Mouse (Mus musculus): Measurements from ENCODE around the gene BC051019. TPM values are rescaled to one million over a fixed set of nuclear protein-coding genes. Genes with fewer than 3 reads are reported as not detected.

The BC051019 gene
- polyA plus RNA-seq, 1 experiment from 2014 or later, result 0.14 TPM

GRCm38 (mm10) chr7:109751427-109752007 lies 27.9 kb upstream of the BC051019 start:
- Histone ChIP-seq H3K9me3 (ENCODE audit: control insufficient read depth, low read depth, low read length) (no peaks in the 10 kb centered on the region), H3K9ac (replicated peaks; ENCODE audit: low read depth, low read length) (peak overlapping the region; percentile 83), H3K27me3 (ENCODE audit: control insufficient read depth, insufficient read depth, low read length) (no peaks in the 10 kb centered on the region), H3K36me3 (ENCODE audit: control insufficient read depth, insufficient read depth, low read length) (no peaks in the 10 kb centered on the region; the same call in 1 of the 2 replicates), H3K27ac (ENCODE audit: low read length) (peak overlapping the region; percentile 86; the same call in 1 of the 2 replicates), H3K4me3 (ENCODE audit: low read depth, low read length) (peak overlapping the region; percentile 89), H3K4me2 (replicated peaks; ENCODE audit: low read depth, low read length) (peak overlapping the region; percentile 65), H3K4me1 (ENCODE audit: control insufficient read depth, insufficient read depth, low read length) (peaks cover 8% of the 10 kb centered on the region; the same call in 1 of the 2 replicates)
- ATAC-seq (ENCODE audit: insufficient number of reproducible peaks, insufficient read depth, low FRiP score, low read depth), result peak; percentile 21
- WGBS, result 4% methylated on average over 13 of the region's 13 CpGs

- no peak overlapping the region for H3K4me2 ChIP-seq (replicated peaks; ENCODE audit: low read depth, low read length)
- 55% methylated on average over 1 of the region's 1 CpGs for WGBS
- peaks cover 9% of the 10 kb centered on the region; the same call in 1 of the 2 replicates for H3K36me3 ChIP-seq (ENCODE audit: control insufficient read depth, insufficient read depth, low read length)
- no peak overlapping the region for H3K9ac ChIP-seq (replicated peaks; ENCODE audit: low read depth, low read length)
- H3K27me3 ChIP-seq (ENCODE audit: control insufficient read depth, insufficient read depth, low read length), result no peaks in the 10 kb centered on the region
- H3K9me3 ChIP-seq (ENCODE audit: control insufficient read depth, low read depth, low read length), result no peaks in the 10 kb centered on the region
- no peak overlapping the region for H3K4me3 ChIP-seq (ENCODE audit: low read depth, low read length)
- ATAC-seq (ENCODE audit: insufficient number of reproducible peaks, insufficient read depth, low FRiP score, low read depth), result no peak
- H3K27ac ChIP-seq (ENCODE audit: low read length), result no peak overlapping the region
- no peaks in the 10 kb centered on the region for H3K4me1 ChIP-seq (ENCODE audit: control insufficient read depth, insufficient read depth, low read length)
Observed at GRCm38 (mm10) chr7:109747747-109748146, 24.1 kb upstream of the BC051019 start.

GRCm38 (mm10) chr7:109741703-109742102 lies 18.1 kb upstream of the BC051019 start:
- 85% methylated on average over 4 of the region's 4 CpGs for WGBS
- Histone ChIP-seq H3K27ac (ENCODE audit: low read length) (peak overlapping the region; percentile 39), H3K36me3 (ENCODE audit: control insufficient read depth, insufficient read depth, low read length) (peaks cover 9% of the 10 kb centered on the region; the same call in 1 of the 2 replicates), H3K9me3 (ENCODE audit: control insufficient read depth, low read depth, low read length) (no peaks in the 10 kb centered on the region), H3K27me3 (ENCODE audit: control insufficient read depth, insufficient read depth, low read length) (no peaks in the 10 kb centered on the region), H3K4me1 (ENCODE audit: control insufficient read depth, insufficient read depth, low read length) (0 out of 2 replicates have a peak, but pooled peaks cover 3% of the 10 kb centered on the region), H3K4me2 (replicated peaks; ENCODE audit: low read depth, low read length) (no peak overlapping the region), H3K9ac (replicated peaks; ENCODE audit: low read depth, low read length) (no peak overlapping the region), H3K4me3 (ENCODE audit: low read depth, low read length) (no peak overlapping the region)
- no peak for ATAC-seq (ENCODE audit: insufficient number of reproducible peaks, insufficient read depth, low FRiP score, low read depth)

- H3K4me1 ChIP-seq (ENCODE audit: control insufficient read depth, insufficient read depth, low read length), result 0 out of 2 replicates have a peak, but pooled peaks cover 3% of the 10 kb centered on the region
- WGBS, result 81% methylated on average over 1 of the region's 1 CpGs
- H3K4me3 ChIP-seq (ENCODE audit: low read depth, low read length), result no peak overlapping the region
- ATAC-seq (ENCODE audit: insufficient number of reproducible peaks, insufficient read depth, low FRiP score, low read depth), result no peak
- H3K9ac ChIP-seq (replicated peaks; ENCODE audit: low read depth, low read length), result no peak overlapping the region
- peaks cover 11% of the 10 kb centered on the region; the same call in 1 of the 2 replicates for H3K36me3 ChIP-seq (ENCODE audit: control insufficient read depth, insufficient read depth, low read length)
- no peaks in the 10 kb centered on the region for H3K27me3 ChIP-seq (ENCODE audit: control insufficient read depth, insufficient read depth, low read length)
- peak overlapping the region; percentile 49 for H3K27ac ChIP-seq (ENCODE audit: low read length)
- H3K4me2 ChIP-seq (replicated peaks; ENCODE audit: low read depth, low read length), result no peak overlapping the region
- H3K9me3 ChIP-seq (ENCODE audit: control insufficient read depth, low read depth, low read length), result no peaks in the 10 kb centered on the region
Observed at GRCm38 (mm10) chr7:109741060-109741459, 17.4 kb upstream of the BC051019 start.

- H3K4me1 ChIP-seq (ENCODE audit: control insufficient read depth, insufficient read depth, low read length), result 0 out of 2 replicates have a peak, but pooled peaks cover 3% of the 10 kb centered on the region
- no peaks in the 10 kb centered on the region for H3K27me3 ChIP-seq (ENCODE audit: control insufficient read depth, insufficient read depth, low read length)
- peak; percentile 87 for ATAC-seq (ENCODE audit: insufficient number of reproducible peaks, insufficient read depth, low FRiP score, low read depth)
- no peak overlapping the region for H3K4me3 ChIP-seq (ENCODE audit: low read depth, low read length)
- no peaks in the 10 kb centered on the region for H3K9me3 ChIP-seq (ENCODE audit: control insufficient read depth, low read depth, low read length)
- no peak overlapping the region for H3K4me2 ChIP-seq (replicated peaks; ENCODE audit: low read depth, low read length)
- peaks cover 7% of the 10 kb centered on the region; the same call in 1 of the 2 replicates for H3K36me3 ChIP-seq (ENCODE audit: control insufficient read depth, insufficient read depth, low read length)
- H3K9ac ChIP-seq (replicated peaks; ENCODE audit: low read depth, low read length), result no peak overlapping the region
- WGBS, result 47% methylated on average over 5 of the region's 5 CpGs
- peak overlapping the region; percentile 63; the same call in 1 of the 2 replicates for H3K27ac ChIP-seq (ENCODE audit: low read length)
Observed at GRCm38 (mm10) chr7:109739822-109740370, 16.2 kb upstream of the BC051019 start.

GRCm38 (mm10) chr7:109734806-109735205 lies 11.2 kb upstream of the BC051019 start:
- ATAC-seq (ENCODE audit: insufficient number of reproducible peaks, insufficient read depth, low FRiP score, low read depth), result no peak

GRCm38 (mm10) chr7:109731626-109732025 lies 8.0 kb upstream of the BC051019 start, which contains the start of gene Ascl3:
TSS of gene Ascl3 (minus strand) at chr7:109731726.
- Histone ChIP-seq H3K27ac (ENCODE audit: low read length) (no peak within 1 kb of the TSS), H3K36me3 (ENCODE audit: control insufficient read depth, insufficient read depth, low read length) (peaks cover 5% of the 10 kb centered on the region; the same call in 1 of the 2 replicates), H3K4me2 (replicated peaks; ENCODE audit: low read depth, low read length) (no peak within 1 kb of the TSS), H3K4me3 (ENCODE audit: low read depth, low read length) (no peak within 1 kb of the TSS), H3K9ac (replicated peaks; ENCODE audit: low read depth, low read length) (no peak within 1 kb of the TSS), H3K27me3 (ENCODE audit: control insufficient read depth, insufficient read depth, low read length) (no peaks in the 10 kb centered on the region), H3K9me3 (ENCODE audit: control insufficient read depth, low read depth, low read length) (no peaks in the 10 kb centered on the region), H3K4me1 (ENCODE audit: control insufficient read depth, insufficient read depth, low read length) (peaks cover 7% of the 10 kb centered on the region; the same call in 1 of the 2 replicates)
- WGBS, result 87% methylated on average over 5 of the region's 5 CpGs
- no peak for ATAC-seq (ENCODE audit: insufficient number of reproducible peaks, insufficient read depth, low FRiP score, low read depth)

More at GRCm38 (mm10) chr7:109734806-109735205, 11.2 kb upstream of the BC051019 start:
- Histone ChIP-seq H3K9ac (replicated peaks; ENCODE audit: low read depth, low read length) (no peak overlapping the region), H3K9me3 (ENCODE audit: control insufficient read depth, low read depth, low read length) (no peaks in the 10 kb centered on the region), H3K36me3 (ENCODE audit: control insufficient read depth, insufficient read depth, low read length) (peaks cover 5% of the 10 kb centered on the region; the same call in 1 of the 2 replicates), H3K4me2 (replicated peaks; ENCODE audit: low read depth, low read length) (no peak overlapping the region), H3K27me3 (ENCODE audit: control insufficient read depth, insufficient read depth, low read length) (no peaks in the 10 kb centered on the region), H3K4me3 (ENCODE audit: low read depth, low read length) (no peak overlapping the region), H3K27ac (ENCODE audit: low read length) (no peak overlapping the region), H3K4me1 (ENCODE audit: control insufficient read depth, insufficient read depth, low read length) (peaks cover 7% of the 10 kb centered on the region; the same call in 1 of the 2 replicates)
- WGBS, result 83% methylated on average over 4 of the region's 4 CpGs

GRCm38 (mm10) chr7:109723114-109723513 lies 536 bp downstream of the BC051019 start:
- no peak overlapping the region for H3K9ac ChIP-seq (replicated peaks; ENCODE audit: low read depth, low read length)
- no peaks in the 10 kb centered on the region for H3K27me3 ChIP-seq (ENCODE audit: control insufficient read depth, insufficient read depth, low read length)
- H3K4me1 ChIP-seq (ENCODE audit: control insufficient read depth, insufficient read depth, low read length), result no peaks in the 10 kb centered on the region
- no peak overlapping the region for H3K4me2 ChIP-seq (replicated peaks; ENCODE audit: low read depth, low read length)
- 86% methylated on average over 8 of the region's 8 CpGs for WGBS
- no peak overlapping the region for H3K4me3 ChIP-seq (ENCODE audit: low read depth, low read length)
- no peaks in the 10 kb centered on the region for H3K36me3 ChIP-seq (ENCODE audit: control insufficient read depth, insufficient read depth, low read length)
- 0 out of 2 replicates have a peak, but pooled peaks have one; percentile 40 for ATAC-seq (ENCODE audit: insufficient number of reproducible peaks, insufficient read depth, low FRiP score, low read depth)
- no peak overlapping the region for H3K27ac ChIP-seq (ENCODE audit: low read length)
- no peaks in the 10 kb centered on the region for H3K9me3 ChIP-seq (ENCODE audit: control insufficient read depth, low read depth, low read length)
